Mouse (Mus musculus) urinary bladder, adult 2 months (tissue): Measurements from ENCODE around the gene Shank2. TPM values are rescaled to one million over a fixed set of nuclear protein-coding genes. Genes with fewer than 3 reads are reported as not detected.

Source experiments
- DNase-seq: peaks from one replicate; pipeline ENCODE4 v3.0.0; 2022; ENCODE audit warnings: low spot score
- polyA plus RNA-seq: library from polyadenylated mRNA; depleted of rRNA; stranded (reverse); fragments of >200 nt; gene quantifications from 2 replicates; pipeline ENCODE4 v1.2.3, GENCODE M21; 2012

Shank2 gene
- polyA plus RNA-seq, 1 experiment: 5.4 TPM

- DNase-seq: no peak
Measured at GRCm38 (mm10) chr7:144030796-144031195, 29.1 kb downstream of the Shank2 start.

GRCm38 (mm10) chr7:144031611-144032010 is 29.9 kb downstream of the Shank2 start:
- DNase-seq: no peak

- DNase-seq: no peak
Measured at GRCm38 (mm10) chr7:144037541-144037940, 35.8 kb downstream of the Shank2 start.

- DNase-seq: no peak
Measured at GRCm38 (mm10) chr7:144037966-144038669, 36.4 kb downstream of the Shank2 start.

- no peak for DNase-seq
Measured at GRCm38 (mm10) chr7:144038741-144039140, 37.0 kb downstream of the Shank2 start.

GRCm38 (mm10) chr7:144040328-144040727 is 38.6 kb downstream of the Shank2 start:
- no peak for DNase-seq

GRCm38 (mm10) chr7:144052076-144052475 is 50.3 kb downstream of the Shank2 start:
- DNase-seq: no peak

GRCm38 (mm10) chr7:144055188-144055587 is 53.5 kb downstream of the Shank2 start:
- DNase-seq: no peak

- no peak for DNase-seq
Measured at GRCm38 (mm10) chr7:144055702-144056531, 54.2 kb downstream of the Shank2 start.

GRCm38 (mm10) chr7:144070162-144070949 is 68.6 kb downstream of the Shank2 start:
- no peak for DNase-seq

- DNase-seq: no peak
Measured at GRCm38 (mm10) chr7:144072219-144072618, 70.5 kb downstream of the Shank2 start.

- no peak for DNase-seq
Measured at GRCm38 (mm10) chr7:144072856-144073255, 71.1 kb downstream of the Shank2 start.

- DNase-seq: peak; percentile 51
Measured at GRCm38 (mm10) chr7:144074718-144075117, 73.0 kb downstream of the Shank2 start.

GRCm38 (mm10) chr7:144078661-144079060 is 76.9 kb downstream of the Shank2 start:
- no peak for DNase-seq

- DNase-seq: no peak
Measured at GRCm38 (mm10) chr7:144079861-144080260, 78.1 kb downstream of the Shank2 start.

- DNase-seq: no peak
Measured at GRCm38 (mm10) chr7:144081448-144081847, 79.7 kb downstream of the Shank2 start.

GRCm38 (mm10) chr7:144081963-144082362 is 80.2 kb downstream of the Shank2 start:
- no peak for DNase-seq

- no peak for DNase-seq
Measured at GRCm38 (mm10) chr7:144087277-144087676, 85.5 kb downstream of the Shank2 start.

GRCm38 (mm10) chr7:144094132-144094531 is 92.4 kb downstream of the Shank2 start:
- no peak for DNase-seq

GRCm38 (mm10) chr7:144097314-144097713 is 95.6 kb downstream of the Shank2 start:
- no peak for DNase-seq

GRCm38 (mm10) chr7:144102222-144102980 is 100.7 kb downstream of the Shank2 start:
- DNase-seq: no peak
